ENCODE assay signal across 10 mouse cellular contexts in genomic region chr3:87951946-87952345, GRCm38 (mm10). TPM values are rescaled to one million over a fixed set of nuclear protein-coding genes. Genes with fewer than 3 reads are reported as not detected.
DNase-seq lines count a peak whose midpoint lies in the region; ATAC-seq and TF ChIP-seq lines count a peak whose summit lies in the region.
"Had no signal": no experiment of that assay in that cellular context is flagged by ENCODE, and none has a peak within 500 bp of the region (broad histone marks: within the 10 kb centered on the region; RNA-seq: fewer than 3 reads in every experiment).

No protein-coding gene starts in this region.

- TF ChIP-seq CTCF in kidney, adult 2 months (conservative IDR thresholded peaks at IDR 0.05; ENCODE audit: insufficient read depth, insufficient read length, low read depth, low read length): no peak

- no peak for ATAC-seq in embryonic facial prominence, embryonic 14.5 days (ENCODE audit: low read depth)
- ATAC-seq in intestine, embryonic 15.5 days: no peak
- no peak for ATAC-seq in midbrain, embryonic 16.5 days

- H3K27me3 ChIP-seq in kidney, adult 2 months (replicated peaks; ENCODE audit: control insufficient read depth, insufficient read depth, low read length): peaks cover 2% of the 10 kb centered on the region; the same call in 1 of the 2 replicates
- no peaks in the 10 kb centered on the region for H3K27me3 ChIP-seq in embryonic facial prominence, embryonic 14.5 days (replicated peaks; ENCODE audit: control insufficient read depth, insufficient read depth, low read length)
- peaks cover 36% of the 10 kb centered on the region for H3K27me3 ChIP-seq in intestine, embryonic 15.5 days (replicated peaks)
- H3K27me3 ChIP-seq in midbrain, embryonic 16.5 days (ENCODE audit: control insufficient read depth, insufficient read depth, low read depth, low read length): no peaks in the 10 kb centered on the region; the same call in 1 of the 2 replicates

- no peak for TF ChIP-seq POLR2A in kidney, adult 2 months (IDR thresholded peaks at IDR 0.05; ENCODE audit: low read depth, low read length)

- 42% methylated on average over 12 of the region's 12 CpGs for WGBS in kidney, adult 2 months
- 24% methylated on average over 12 of the region's 12 CpGs for WGBS in embryonic facial prominence, embryonic 14.5 days
- WGBS in intestine, embryonic 15.5 days: 24% methylated on average over 12 of the region's 12 CpGs
- WGBS in midbrain, embryonic 16.5 days: 16% methylated on average over 12 of the region's 12 CpGs

- no peak overlapping the region for H3K27ac ChIP-seq in kidney, adult 2 months (ENCODE audit: insufficient read depth, low read depth, low read length)
- peak overlapping the region; percentile 77 for H3K27ac ChIP-seq in embryonic facial prominence, embryonic 14.5 days (replicated peaks; ENCODE audit: low read depth, low read length)
- peak overlapping the region; percentile 48; the same call in 1 of the 2 replicates for H3K27ac ChIP-seq in intestine, embryonic 15.5 days
- no peak overlapping the region for H3K27ac ChIP-seq in midbrain, embryonic 16.5 days (ENCODE audit: low read length)

- no peak for DNase-seq in kidney, adult 2 months
- no peak for DNase-seq in kidney, adult 18-20 months
- DNase-seq in embryonic facial prominence, embryonic 14.5 days (ENCODE audit: low spot score): no peak
- no peak for DNase-seq in Muller cell, postnatal 12 days (ENCODE audit: inconsistent ontology term)
- DNase-seq in frontal cortex, postnatal 10 days (ENCODE audit: low spot score in 2 of 2): no peak
- no peak for DNase-seq in gastrocnemius, adult 18-20 months (ENCODE audit: low spot score)
- DNase-seq: right cerebral cortex, postnatal 25 days had no signal

- H3K4me3 ChIP-seq in kidney, adult 2 months (ENCODE audit: insufficient read depth, low read depth, low read length): 0 out of 2 replicates have a peak overlapping the region, but pooled peaks have one; percentile 15
- peak overlapping the region; percentile 26 for H3K4me3 ChIP-seq in embryonic facial prominence, embryonic 14.5 days (ENCODE audit: low read depth, low read length)
- peak overlapping the region; percentile 25 for H3K4me3 ChIP-seq in intestine, embryonic 15.5 days (replicated peaks)
- H3K4me3 ChIP-seq in midbrain, embryonic 16.5 days (ENCODE audit: low read depth, low read length): 0 out of 2 replicates have a peak overlapping the region, but pooled peaks have one; percentile 7

- H3K4me1 ChIP-seq in kidney, adult 2 months (ENCODE audit: control insufficient read depth, insufficient read depth, low read length): no peaks in the 10 kb centered on the region
- peaks cover 46% of the 10 kb centered on the region for H3K4me1 ChIP-seq in embryonic facial prominence, embryonic 14.5 days (ENCODE audit: control insufficient read depth, insufficient read depth, low read length)
- peaks cover 32% of the 10 kb centered on the region for H3K4me1 ChIP-seq in intestine, embryonic 15.5 days (replicated peaks)
- peaks cover 26% of the 10 kb centered on the region for H3K4me1 ChIP-seq in midbrain, embryonic 16.5 days (ENCODE audit: control insufficient read depth, insufficient read depth, low read length)

- no peaks in the 10 kb centered on the region for H3K9me3 ChIP-seq in embryonic facial prominence, embryonic 14.5 days (ENCODE audit: control insufficient read depth, low read length)
- H3K9me3 ChIP-seq in intestine, embryonic 15.5 days: no peaks in the 10 kb centered on the region
- no peaks in the 10 kb centered on the region for H3K9me3 ChIP-seq in midbrain, embryonic 16.5 days (replicated peaks; ENCODE audit: control insufficient read depth, low read length, poor library complexity, severe bottlenecking)
- H3K9me3 ChIP-seq: G1E had no signal

- peak overlapping the region; percentile 14; the same call in 1 of the 2 replicates for H3K9ac ChIP-seq in embryonic facial prominence, embryonic 14.5 days (ENCODE audit: low read depth, low read length)
- H3K9ac ChIP-seq in intestine, embryonic 15.5 days: peak overlapping the region; percentile 41
- no peak overlapping the region for H3K9ac ChIP-seq in midbrain, embryonic 16.5 days (ENCODE audit: low read depth, low read length)

- peak overlapping the region; percentile 77 for H3K4me2 ChIP-seq in embryonic facial prominence, embryonic 14.5 days (ENCODE audit: low read depth, low read length)
- H3K4me2 ChIP-seq in intestine, embryonic 15.5 days (replicated peaks): peak overlapping the region; percentile 59
- H3K4me2 ChIP-seq in midbrain, embryonic 16.5 days (ENCODE audit: low read length): peak overlapping the region; percentile 43

- H3K36me3 ChIP-seq in kidney, adult 2 months (ENCODE audit: control insufficient read depth, insufficient read depth, low read length): no peaks in the 10 kb centered on the region
- peaks cover 19% of the 10 kb centered on the region for H3K36me3 ChIP-seq in embryonic facial prominence, embryonic 14.5 days (ENCODE audit: control insufficient read depth, insufficient read depth, low read length)
- no peaks in the 10 kb centered on the region for H3K36me3 ChIP-seq in intestine, embryonic 15.5 days
- no peaks in the 10 kb centered on the region for H3K36me3 ChIP-seq in midbrain, embryonic 16.5 days (ENCODE audit: control insufficient read depth, insufficient read depth, low read length)
- H3K36me3 ChIP-seq: G1E had no signal

RNA-seq across cellular contexts. Expression of gene Crabp2, which starts 3.5 kb away (rescaled TPM):
- 0.88 and 0.94 TPM in 2 replicates for polyA plus RNA-seq in kidney, adult 2 months (2012; rRNA removed)
- 145 and 175 TPM in 2 replicates for polyA plus RNA-seq in embryonic facial prominence, embryonic 14.5 days (2014; fragmentation: Nextera tagmentation; extraction: Ambion mirVana)
- 7.0 and 8.2 TPM in 2 replicates for polyA plus RNA-seq in intestine, embryonic 15.5 days (2015; fragmentation: Nextera tagmentation; extraction: Ambion mirVana)
- polyA plus RNA-seq in midbrain, embryonic 16.5 days (2015; fragmentation: Nextera tagmentation; extraction: Ambion mirVana): 42.5 and 44.4 TPM in 2 replicates
- under 1 TPM in 1 of 2 experiments, not detected in 1; 0.57 TPM for total RNA-seq in gastrocnemius, adult 18-20 months (2021)
- polyA plus RNA-seq: G1E had no signal

RNA-seq across cellular contexts. Expression of gene Nes, which starts 18.9 kb away (rescaled TPM):
- polyA plus RNA-seq in kidney, adult 2 months (2012; rRNA removed): 7.2 and 7.5 TPM in 2 replicates
- 36.4 and 40.5 TPM in 2 replicates for polyA plus RNA-seq in embryonic facial prominence, embryonic 14.5 days (2014; fragmentation: Nextera tagmentation; extraction: Ambion mirVana)
- polyA plus RNA-seq in intestine, embryonic 15.5 days (2015; fragmentation: Nextera tagmentation; extraction: Ambion mirVana): 17.0 and 20.0 TPM in 2 replicates
- 14.1 and 21.8 TPM in 2 replicates for polyA plus RNA-seq in midbrain, embryonic 16.5 days (2015; fragmentation: Nextera tagmentation; extraction: Ambion mirVana)
- 10 to 100 TPM; 10.8 to 24.9 TPM for total RNA-seq in gastrocnemius, adult 18-20 months (2021)

RNA-seq across cellular contexts. Expression of gene Rrnad1, which starts 21.4 kb away (rescaled TPM):
- polyA plus RNA-seq in kidney, adult 2 months (2012; rRNA removed): 19.3 and 27.3 TPM in 2 replicates
- polyA plus RNA-seq in embryonic facial prominence, embryonic 14.5 days (2014; fragmentation: Nextera tagmentation; extraction: Ambion mirVana): 12.8 and 13.3 TPM in 2 replicates
- polyA plus RNA-seq in intestine, embryonic 15.5 days (2015; fragmentation: Nextera tagmentation; extraction: Ambion mirVana): 15.8 and 16.3 TPM in 2 replicates
- 20.5 and 23.2 TPM in 2 replicates for polyA plus RNA-seq in midbrain, embryonic 16.5 days (2015; fragmentation: Nextera tagmentation; extraction: Ambion mirVana)
- total RNA-seq in gastrocnemius, adult 18-20 months (2021): 1 to 10 TPM; 3.2 to 3.4 TPM

RNA-seq across cellular contexts. Expression of gene Isg20l2, which starts 21.8 kb away (rescaled TPM):
- 11.0 and 11.5 TPM in 2 replicates for polyA plus RNA-seq in kidney, adult 2 months (2012; rRNA removed)
- polyA plus RNA-seq in embryonic facial prominence, embryonic 14.5 days (2014; fragmentation: Nextera tagmentation; extraction: Ambion mirVana): 20.9 and 22.9 TPM in 2 replicates
- 46.7 and 49.9 TPM in 2 replicates for polyA plus RNA-seq in intestine, embryonic 15.5 days (2015; fragmentation: Nextera tagmentation; extraction: Ambion mirVana)
- polyA plus RNA-seq in midbrain, embryonic 16.5 days (2015; fragmentation: Nextera tagmentation; extraction: Ambion mirVana): 24.9 and 28.6 TPM in 2 replicates
- 1 to 10 TPM; 6.3 to 8.1 TPM for total RNA-seq in gastrocnemius, adult 18-20 months (2021)

RNA-seq across cellular contexts. Expression of gene Mrpl24, which starts 32.6 kb away (rescaled TPM):
- 71.9 and 100 TPM in 2 replicates for polyA plus RNA-seq in kidney, adult 2 months (2012; rRNA removed)
- 64.8 and 66.6 TPM in 2 replicates for polyA plus RNA-seq in embryonic facial prominence, embryonic 14.5 days (2014; fragmentation: Nextera tagmentation; extraction: Ambion mirVana)
- polyA plus RNA-seq in intestine, embryonic 15.5 days (2015; fragmentation: Nextera tagmentation; extraction: Ambion mirVana): 74.2 and 79.2 TPM in 2 replicates
- 47.8 and 51.6 TPM in 2 replicates for polyA plus RNA-seq in midbrain, embryonic 16.5 days (2015; fragmentation: Nextera tagmentation; extraction: Ambion mirVana)
- total RNA-seq in gastrocnemius, adult 18-20 months (2021): 10 to 100 TPM; 42.2 to 49.1 TPM

Comparison
In these comparisons a context has a peak if more than half of its experiments do, and no peak if none do; other contexts are left out.
1. H3K27ac ChIP-seq: peak in embryonic facial prominence, embryonic 14.5 days (single experiment) and intestine, embryonic 15.5 days (single experiment); none in kidney, adult 2 months (single experiment) and midbrain, embryonic 16.5 days (single experiment).
2. Peak in every context shown above with its lines, with median percentiles within 50 percentile points of each other: H3K4me3 ChIP-seq and H3K4me2 ChIP-seq.